Mouse (Mus musculus): ENCODE measurements around the gene Smarca4. TPM values are rescaled to one million over a fixed set of nuclear protein-coding genes. Genes with fewer than 3 reads are reported as not detected.
A peak's percentile ranks its signal among the peaks of the same experiment; 100 is the strongest.
"Not testable (repeated sequence)": the region's sequence is repeated elsewhere in the genome, so short reads cannot be mapped to it uniquely, and the experiment has no call there.

Smarca4 gene
- total RNA-seq, 2 experiments from 2014 or later, result 74.6 to 80.8 TPM

DNA sequence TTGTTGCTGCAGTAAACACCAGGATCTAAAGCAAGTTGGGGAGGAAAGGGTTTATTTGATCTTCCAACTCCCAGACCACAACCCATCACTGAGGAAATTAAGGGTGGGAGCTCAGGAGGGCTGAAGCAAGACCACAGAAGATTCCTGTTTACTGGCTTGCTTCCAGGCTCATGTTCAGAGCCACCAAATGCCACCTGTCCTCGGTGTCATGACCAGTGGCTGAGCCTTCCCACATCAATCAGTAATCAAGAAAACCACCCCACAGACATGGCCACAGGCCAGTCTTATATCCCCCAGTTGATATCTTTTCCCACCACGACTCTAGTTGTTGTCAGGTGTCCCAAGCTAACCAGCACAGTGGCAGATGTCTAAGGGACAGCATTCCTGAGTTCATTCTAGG, 37.3 kb downstream of the Smarca4 start:
- no peak for DNase-seq

DNA sequence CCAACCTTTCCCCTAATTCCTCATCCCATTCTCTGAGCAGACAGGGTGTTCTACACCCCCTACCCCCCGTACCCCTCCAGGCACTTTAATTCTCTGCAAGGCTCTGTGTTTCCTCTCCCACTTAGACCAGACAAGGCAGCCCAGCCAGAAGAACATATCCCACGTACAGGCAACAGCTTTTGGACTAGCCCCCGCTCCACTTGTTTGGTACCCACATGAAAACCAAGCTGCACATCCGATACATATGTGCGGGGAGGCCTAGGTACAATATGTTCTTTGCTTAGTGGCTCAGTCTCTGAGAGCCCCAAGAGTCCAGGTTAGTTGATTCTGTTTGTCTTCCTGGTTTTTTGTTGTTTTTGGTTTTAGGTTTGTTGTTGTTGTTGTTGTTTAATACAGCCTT, 46.1 kb downstream of the Smarca4 start:
- DNase-seq, result no peak

DNA sequence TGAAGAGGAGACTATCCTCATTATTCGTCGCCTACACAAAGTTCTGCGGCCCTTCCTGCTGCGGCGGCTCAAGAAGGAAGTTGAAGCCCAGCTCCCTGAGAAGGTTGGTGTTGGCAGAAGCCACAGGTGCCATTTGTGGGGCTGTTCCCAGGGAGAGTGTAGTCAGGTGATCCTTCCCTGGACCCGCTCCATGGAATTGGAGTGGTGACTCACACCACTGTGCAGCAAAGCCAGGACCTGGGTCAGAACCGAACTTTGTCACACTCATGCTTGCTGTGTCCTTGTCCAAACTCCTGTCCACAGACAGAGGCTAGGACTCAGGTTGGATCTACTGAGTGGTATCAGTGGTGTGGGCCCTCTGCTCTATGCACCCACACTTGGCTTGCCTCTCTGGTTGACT, 53.0 kb downstream of the Smarca4 start:
- peak; percentile 67 to 69 for DNase-seq

DNA sequence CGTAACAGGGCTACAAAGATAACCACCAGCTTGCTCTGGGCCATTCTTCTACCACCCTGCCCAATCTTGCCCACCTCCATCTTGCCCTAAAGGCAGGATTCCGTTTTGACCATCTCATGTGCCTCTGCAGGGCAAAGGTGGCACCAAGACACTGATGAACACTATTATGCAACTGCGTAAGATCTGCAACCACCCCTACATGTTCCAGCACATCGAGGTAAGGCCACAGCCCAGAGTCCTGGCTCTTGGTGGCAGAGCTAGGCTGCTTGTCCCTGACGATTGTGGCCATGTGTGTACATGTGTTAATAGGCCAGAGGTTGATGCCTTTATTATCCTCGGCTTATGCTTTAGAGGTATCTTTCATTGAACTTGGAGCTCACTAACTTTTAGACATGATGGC, 54.4 kb downstream of the Smarca4 start:
- DNase-seq, result no peak

DNA sequence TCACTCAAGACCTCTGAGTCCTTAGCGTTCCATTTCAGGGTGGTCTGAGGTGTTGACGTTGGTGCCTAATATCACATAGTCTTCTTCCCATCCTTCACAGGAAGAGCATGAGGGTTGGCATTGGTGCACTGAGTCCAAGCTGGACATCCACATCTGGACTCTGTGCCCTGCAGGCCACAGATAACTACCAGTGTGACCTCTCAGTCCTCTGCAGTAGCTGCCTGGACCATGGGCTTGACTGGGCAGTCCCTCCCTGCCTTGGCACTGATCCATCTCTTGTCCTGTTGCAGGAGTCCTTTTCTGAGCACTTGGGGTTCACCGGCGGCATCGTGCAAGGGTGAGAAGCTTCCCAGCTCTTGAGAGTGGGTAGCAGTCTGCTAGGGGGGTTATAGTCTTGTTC, 55.8 kb downstream of the Smarca4 start:
- no peak for DNase-seq

GRCm38 (mm10) chr9:21677706-21678105, 61.7 kb downstream of the Smarca4 start:
- DNase-seq, result no peak

GRCm38 (mm10) chr9:21680448-21680847, 64.5 kb downstream of the Smarca4 start:
- no peak for DNase-seq

- DNase-seq, result no peak
These were observed 66.9 kb downstream of the Smarca4 start for GRCm38 (mm10) chr9:21682827-21683226.

- DNase-seq, result no peak
These were observed 67.9 kb downstream of the Smarca4 start for GRCm38 (mm10) chr9:21683897-21684296.

DNA sequence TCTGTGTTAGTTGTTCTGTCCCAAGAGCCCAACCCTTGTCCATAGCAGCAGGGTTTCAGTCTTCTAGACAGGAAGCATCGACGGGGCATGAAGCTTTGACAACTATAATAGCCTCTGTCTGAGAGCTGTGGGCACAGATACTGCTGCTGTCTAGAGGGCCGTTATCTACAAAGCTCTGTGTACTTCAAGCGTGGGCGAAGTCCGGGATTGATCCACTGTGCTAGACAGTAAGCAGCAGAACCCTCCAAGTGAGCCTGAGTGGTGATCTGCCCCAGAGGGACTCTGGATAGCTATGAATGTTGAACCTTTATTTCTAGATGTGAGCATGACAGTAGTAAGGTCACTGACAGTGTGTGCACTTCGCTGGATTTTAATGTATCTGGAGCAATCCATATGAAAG, 72.6 kb downstream of the Smarca4 start:
- no peak for DNase-seq

- DNase-seq, result peak; percentile 62 to 74
These were observed 74.1 kb downstream of the Smarca4 start for GRCm38 (mm10) chr9:21690031-21690430.

- peak; percentile 23 to 56 for DNase-seq
These were observed 75.9 kb downstream of the Smarca4 start for GRCm38 (mm10) chr9:21691862-21692261.

GRCm38 (mm10) chr9:21692491-21692890, 76.5 kb downstream of the Smarca4 start:
- peak in 1 of 2 experiments; percentile 26 for DNase-seq

DNA sequence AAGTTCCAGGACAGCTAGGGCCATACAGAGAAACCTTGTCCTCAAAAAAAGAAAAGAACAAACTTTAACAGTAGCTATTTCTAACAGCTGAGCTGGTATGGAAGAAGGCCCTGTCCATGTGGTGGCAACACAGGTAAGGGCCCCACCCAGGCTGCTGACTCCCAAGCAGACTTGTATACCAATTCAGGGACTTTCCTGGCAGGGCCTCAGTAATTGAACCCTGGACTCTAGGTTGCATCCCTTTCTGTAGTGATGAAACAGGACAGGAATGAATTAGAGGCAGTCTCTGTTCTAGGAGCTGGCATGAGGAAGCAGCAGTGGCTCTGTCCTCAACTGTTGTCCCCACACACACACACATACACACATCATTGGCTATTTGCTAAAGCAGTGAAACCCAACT, 78.1 kb downstream of the Smarca4 start:
- DNase-seq, result no peak

DNA sequence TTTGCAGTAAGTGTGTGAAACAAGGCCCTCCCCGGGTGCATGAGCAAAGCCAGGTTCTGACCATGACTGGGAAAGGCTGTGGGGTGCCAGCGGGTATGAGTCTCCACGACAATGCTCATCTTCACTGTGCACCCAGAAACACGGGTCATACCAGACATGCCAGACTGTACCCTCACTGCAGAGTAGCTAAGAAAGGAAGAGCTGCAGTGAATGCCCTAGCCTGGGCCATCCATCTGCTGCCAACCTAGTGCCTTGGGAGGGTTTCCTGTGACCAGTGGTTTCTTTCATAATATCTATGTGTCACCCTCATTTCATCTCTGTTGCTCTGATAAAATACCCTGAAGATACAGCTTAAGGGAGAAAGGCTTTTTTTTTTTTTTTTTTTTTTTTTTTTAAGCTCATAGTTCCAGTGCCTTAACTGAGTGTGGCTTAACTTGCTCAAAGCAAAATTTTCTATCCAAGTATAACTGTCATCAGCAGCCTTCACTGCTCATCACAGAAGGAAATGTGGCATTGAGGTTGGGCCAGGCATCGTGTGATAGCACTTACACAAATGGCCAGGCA, 79.3 kb downstream of the Smarca4 start:
- peak in 1 of 2 experiments; percentile 25 for DNase-seq

DNA sequence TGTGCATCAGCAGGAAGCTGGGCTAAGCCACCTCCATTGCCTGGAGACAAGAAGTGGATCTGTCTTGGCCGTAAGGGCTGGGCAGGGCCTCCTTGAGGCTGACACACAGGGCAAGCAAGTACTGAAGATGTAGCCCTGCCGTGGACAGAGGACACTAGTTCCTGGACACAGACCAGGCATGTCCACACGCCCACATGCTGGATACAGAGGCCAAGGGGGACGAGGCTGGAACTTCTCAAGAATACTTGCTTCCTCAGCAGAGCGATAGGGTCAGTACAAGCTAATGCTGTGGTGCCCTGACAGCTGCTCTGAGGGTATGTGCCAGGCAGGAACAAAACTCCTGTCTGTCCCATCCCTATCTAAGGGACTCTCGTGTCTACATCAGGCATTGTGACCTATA, 81.2 kb downstream of the Smarca4 start:
- no peak for DNase-seq

DNA sequence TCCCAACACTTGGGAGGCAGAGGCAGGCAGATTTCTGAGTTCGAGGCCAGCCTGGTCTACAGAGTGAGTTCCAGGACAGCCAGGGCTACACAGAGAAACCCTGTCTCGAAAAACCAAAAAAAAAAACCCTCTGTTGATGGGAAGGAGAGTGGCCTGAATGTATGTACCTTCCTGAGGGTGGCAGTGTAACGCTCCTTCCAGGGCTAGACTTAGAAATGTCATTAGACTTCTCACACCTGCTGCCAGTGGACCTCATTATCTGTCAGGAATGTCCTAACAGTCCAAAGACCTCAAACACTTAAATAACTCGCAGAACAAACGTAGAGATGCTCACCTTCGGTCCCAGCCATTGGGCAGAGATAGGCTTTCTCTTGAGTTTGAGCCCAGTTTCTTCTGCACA, 83.3 kb downstream of the Smarca4 start:
- not testable (repeated sequence) for DNase-seq

DNA sequence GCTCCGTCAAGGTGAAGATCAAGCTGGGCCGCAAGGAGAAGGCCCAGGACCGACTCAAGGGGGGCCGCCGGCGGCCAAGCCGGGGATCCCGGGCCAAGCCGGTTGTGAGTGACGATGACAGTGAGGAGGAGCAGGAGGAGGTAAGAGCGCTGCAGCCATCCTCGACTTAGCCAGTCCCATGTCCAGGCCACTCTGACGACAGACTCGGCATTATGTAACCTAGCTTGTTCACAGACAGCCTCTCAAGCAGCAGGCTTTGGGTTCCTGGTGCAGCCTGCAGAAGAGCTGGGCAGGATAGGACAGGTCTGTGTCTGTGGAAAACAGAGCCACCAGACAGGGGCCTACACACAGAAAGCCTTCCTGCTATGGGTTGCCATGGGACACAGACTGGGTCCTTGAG, 85.1 kb downstream of the Smarca4 start:
- no peak for DNase-seq

- DNase-seq, result no peak
These were observed 87.5 kb downstream of the Smarca4 start for GRCm38 (mm10) chr9:21703494-21703893.

DNA sequence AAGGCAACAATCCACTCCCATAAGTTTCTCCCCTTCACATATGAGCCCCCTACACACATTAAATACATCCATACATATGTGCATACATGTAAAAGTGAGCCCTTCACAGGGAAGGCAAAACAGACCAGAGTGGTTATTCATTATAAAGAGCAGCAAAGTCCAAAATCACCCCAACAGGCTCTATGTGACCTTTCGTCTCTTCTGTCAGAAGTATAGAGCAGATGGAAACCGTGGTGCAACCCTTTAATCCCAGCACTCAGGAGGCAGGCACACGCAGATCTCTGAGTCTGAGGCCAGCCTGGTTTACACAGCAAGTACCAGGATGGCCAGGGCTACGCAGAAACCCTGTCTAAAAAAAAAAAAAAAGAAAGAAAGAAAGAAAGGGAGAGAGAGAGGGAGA, 90.1 kb downstream of the Smarca4 start:
- no peak for DNase-seq

- peak in 1 of 2 experiments; percentile 30 for DNase-seq
These were observed 90.8 kb downstream of the Smarca4 start for GRCm38 (mm10) chr9:21706586-21707265.

GRCm38 (mm10) chr9:21709340-21709739, 93.4 kb downstream of the Smarca4 start:
- DNase-seq, result no peak

- peak; percentile 59 to 63 for DNase-seq
These were observed 99.3 kb downstream of the Smarca4 start for GRCm38 (mm10) chr9:21715298-21715697.

DNA sequence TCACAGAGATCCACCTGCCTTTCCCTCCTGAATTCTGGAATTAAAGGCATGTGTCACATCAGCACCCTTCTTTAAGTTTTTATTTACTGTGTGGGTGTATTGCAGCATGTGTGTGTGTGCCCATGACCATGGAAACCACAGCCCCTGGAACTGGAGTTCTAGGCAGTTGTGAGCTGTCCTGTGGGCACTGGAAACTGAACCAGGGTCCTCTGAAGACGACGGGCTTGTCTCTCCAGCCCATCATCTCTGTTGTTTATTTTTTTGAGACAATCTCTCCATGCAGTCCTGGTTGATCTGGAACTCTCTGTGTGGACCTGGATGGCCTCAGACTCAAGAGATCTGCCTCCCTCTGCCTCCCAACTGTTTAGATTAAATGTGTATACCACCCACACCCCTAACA, 101.0 kb downstream of the Smarca4 start:
- no peak for DNase-seq

Measured in adrenal gland, postnatal 36 days (tissue).